Mouse (Mus musculus): ENCODE measurements around the gene Nup107. TPM values are rescaled to one million over a fixed set of nuclear protein-coding genes. Genes with fewer than 3 reads are reported as not detected.

Gene Nup107
- polyA plus RNA-seq, 1 experiment from 2014 or later, result 87.6 TPM

GRCm38 (mm10) chr10:117728574-117728973 lies 63.9 kb downstream of the Nup107 start:
- DNase-seq (ENCODE audit: low spot score) (no peak), ATAC-seq (ENCODE audit: insufficient read depth, low FRiP score, low TSS enrichment) (no peak)
- H3K27me3 ChIP-seq (ENCODE audit: control insufficient read depth, insufficient read depth, low read length), result no peaks in the 10 kb centered on the region
- no peak overlapping the region for H3K4me2 ChIP-seq (ENCODE audit: low read depth)
- WGBS, result 86% methylated on average over 5 of the region's 5 CpGs
- H3K4me1 ChIP-seq (ENCODE audit: control insufficient read depth, insufficient read depth, low read length), result no peaks in the 10 kb centered on the region
- no peak overlapping the region for H3K27ac ChIP-seq (ENCODE audit: low read depth, low read length)
- no peak overlapping the region for H3K9ac ChIP-seq (ENCODE audit: low read length)
- H3K9me3 ChIP-seq (ENCODE audit: control insufficient read depth, low read length), result no peaks in the 10 kb centered on the region
- H3K36me3 ChIP-seq (ENCODE audit: control insufficient read depth, insufficient read depth, low read length), result no peaks in the 10 kb centered on the region
- H3K4me3 ChIP-seq (ENCODE audit: low read depth, low read length), result no peak overlapping the region

GRCm38 (mm10) chr10:117727518-117728110 lies 64.9 kb downstream of the Nup107 start:
- WGBS, result 90% methylated on average over 9 of the region's 9 CpGs
- Histone ChIP-seq H3K9me3 (ENCODE audit: control insufficient read depth, low read length) (no peaks in the 10 kb centered on the region), H3K9ac (ENCODE audit: low read length) (no peak overlapping the region), H3K4me2 (ENCODE audit: low read depth) (no peak overlapping the region), H3K36me3 (ENCODE audit: control insufficient read depth, insufficient read depth, low read length) (no peaks in the 10 kb centered on the region), H3K27me3 (ENCODE audit: control insufficient read depth, insufficient read depth, low read length) (no peaks in the 10 kb centered on the region), H3K27ac (ENCODE audit: low read depth, low read length) (no peak overlapping the region), H3K4me1 (ENCODE audit: control insufficient read depth, insufficient read depth, low read length) (no peaks in the 10 kb centered on the region), H3K4me3 (ENCODE audit: low read depth, low read length) (no peak overlapping the region)
- ATAC-seq (ENCODE audit: insufficient read depth, low FRiP score, low TSS enrichment) (no peak), DNase-seq (ENCODE audit: low spot score) (no peak)

GRCm38 (mm10) chr10:117726888-117727385 lies 65.6 kb downstream of the Nup107 start:
- Histone ChIP-seq H3K4me1 (ENCODE audit: control insufficient read depth, insufficient read depth, low read length) (no peaks in the 10 kb centered on the region), H3K27me3 (ENCODE audit: control insufficient read depth, insufficient read depth, low read length) (no peaks in the 10 kb centered on the region), H3K9me3 (ENCODE audit: control insufficient read depth, low read length) (no peaks in the 10 kb centered on the region), H3K27ac (ENCODE audit: low read depth, low read length) (no peak overlapping the region), H3K9ac (ENCODE audit: low read length) (no peak overlapping the region), H3K4me3 (ENCODE audit: low read depth, low read length) (no peak overlapping the region), H3K4me2 (ENCODE audit: low read depth) (no peak overlapping the region), H3K36me3 (ENCODE audit: control insufficient read depth, insufficient read depth, low read length) (no peaks in the 10 kb centered on the region)
- WGBS, result 96% methylated on average over 4 of the region's 4 CpGs
- DNase-seq (ENCODE audit: low spot score) (no peak), ATAC-seq (ENCODE audit: insufficient read depth, low FRiP score, low TSS enrichment) (no peak)

- H3K4me2 ChIP-seq (ENCODE audit: low read depth), result no peak overlapping the region
- H3K27me3 ChIP-seq (ENCODE audit: control insufficient read depth, insufficient read depth, low read length), result no peaks in the 10 kb centered on the region
- H3K36me3 ChIP-seq (ENCODE audit: control insufficient read depth, insufficient read depth, low read length), result no peaks in the 10 kb centered on the region
- ATAC-seq (ENCODE audit: insufficient read depth, low FRiP score, low TSS enrichment) (no peak), DNase-seq (ENCODE audit: low spot score) (no peak)
- WGBS, result 91% methylated on average over 4 of the region's 4 CpGs
- H3K4me1 ChIP-seq (ENCODE audit: control insufficient read depth, insufficient read depth, low read length), result no peaks in the 10 kb centered on the region
- H3K9me3 ChIP-seq (ENCODE audit: control insufficient read depth, low read length), result no peaks in the 10 kb centered on the region
- no peak overlapping the region for H3K4me3 ChIP-seq (ENCODE audit: low read depth, low read length)
- no peak overlapping the region for H3K9ac ChIP-seq (ENCODE audit: low read length)
- H3K27ac ChIP-seq (ENCODE audit: low read depth, low read length), result no peak overlapping the region
Measured at GRCm38 (mm10) chr10:117726350-117726749, 66.2 kb downstream of the Nup107 start.

GRCm38 (mm10) chr10:117725671-117726070 lies 66.8 kb downstream of the Nup107 start:
- H3K9ac ChIP-seq (ENCODE audit: low read length), result no peak overlapping the region
- H3K4me1 ChIP-seq (ENCODE audit: control insufficient read depth, insufficient read depth, low read length), result no peaks in the 10 kb centered on the region
- WGBS, result 78% methylated on average over 7 of the region's 7 CpGs
- no peak overlapping the region for H3K27ac ChIP-seq (ENCODE audit: low read depth, low read length)
- no peaks in the 10 kb centered on the region for H3K27me3 ChIP-seq (ENCODE audit: control insufficient read depth, insufficient read depth, low read length)
- no peak overlapping the region for H3K4me2 ChIP-seq (ENCODE audit: low read depth)
- no peaks in the 10 kb centered on the region for H3K36me3 ChIP-seq (ENCODE audit: control insufficient read depth, insufficient read depth, low read length)
- no peak for ATAC-seq (ENCODE audit: insufficient read depth, low FRiP score, low TSS enrichment)
- H3K4me3 ChIP-seq (ENCODE audit: low read depth, low read length), result no peak overlapping the region
- DNase-seq (ENCODE audit: low spot score), result no peak
- H3K9me3 ChIP-seq (ENCODE audit: control insufficient read depth, low read length), result no peaks in the 10 kb centered on the region

- Histone ChIP-seq H3K27ac (ENCODE audit: low read depth, low read length) (no peak overlapping the region), H3K36me3 (ENCODE audit: control insufficient read depth, insufficient read depth, low read length) (no peaks in the 10 kb centered on the region), H3K9me3 (ENCODE audit: control insufficient read depth, low read length) (no peaks in the 10 kb centered on the region), H3K9ac (ENCODE audit: low read length) (no peak overlapping the region), H3K27me3 (ENCODE audit: control insufficient read depth, insufficient read depth, low read length) (no peaks in the 10 kb centered on the region), H3K4me3 (ENCODE audit: low read depth, low read length) (no peak overlapping the region), H3K4me2 (ENCODE audit: low read depth) (no peak overlapping the region), H3K4me1 (ENCODE audit: control insufficient read depth, insufficient read depth, low read length) (no peaks in the 10 kb centered on the region)
- DNase-seq (ENCODE audit: low spot score) (no peak), ATAC-seq (ENCODE audit: insufficient read depth, low FRiP score, low TSS enrichment) (no peak)
- WGBS, result 95% methylated on average over 3 of the region's 3 CpGs
Measured at GRCm38 (mm10) chr10:117724804-117725361, 67.6 kb downstream of the Nup107 start.

DNA sequence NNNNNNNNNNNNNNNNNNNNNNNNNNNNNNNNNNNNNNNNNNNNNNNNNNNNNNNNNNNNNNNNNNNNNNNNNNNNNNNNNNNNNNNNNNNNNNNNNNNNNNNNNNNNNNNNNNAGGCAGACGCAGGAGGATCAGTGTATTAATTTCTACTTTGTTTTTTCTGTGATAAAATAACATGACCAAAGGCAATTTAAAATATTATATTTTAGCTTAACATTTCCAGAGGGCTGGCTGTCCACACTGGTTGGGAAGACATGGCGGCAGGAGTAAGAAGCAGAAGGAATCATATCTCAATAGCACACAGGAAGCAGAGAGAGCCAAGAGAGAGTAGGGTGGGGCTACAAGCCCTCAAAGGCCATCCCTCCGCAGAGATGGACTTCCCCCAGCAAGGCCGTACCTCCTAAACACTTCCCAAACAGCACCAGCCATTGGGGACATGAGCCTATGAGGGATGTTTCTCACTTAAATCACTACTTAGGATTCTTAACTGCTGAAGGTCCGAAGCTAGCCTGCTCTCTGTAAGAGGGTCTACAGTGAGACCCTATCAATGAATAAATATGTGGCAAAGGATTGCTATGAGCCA lies 68.3 kb downstream of the Nup107 start:
- no peak for DNase-seq (ENCODE audit: low spot score)
- WGBS, result 86% methylated on average over 5 of the region's 5 CpGs
- Histone ChIP-seq H3K27me3 (ENCODE audit: control insufficient read depth, insufficient read depth, low read length) (no peaks in the 10 kb centered on the region), H3K4me3 (ENCODE audit: low read depth, low read length) (no peak overlapping the region), H3K4me2 (ENCODE audit: low read depth) (no peak overlapping the region), H3K9ac (ENCODE audit: low read length) (no peak overlapping the region), H3K9me3 (ENCODE audit: control insufficient read depth, low read length) (no peaks in the 10 kb centered on the region), H3K4me1 (ENCODE audit: control insufficient read depth, insufficient read depth, low read length) (no peaks in the 10 kb centered on the region), H3K27ac (ENCODE audit: low read depth, low read length) (no peak overlapping the region), H3K36me3 (ENCODE audit: control insufficient read depth, insufficient read depth, low read length) (no peaks in the 10 kb centered on the region)
- no peak for ATAC-seq (ENCODE audit: insufficient read depth, low FRiP score, low TSS enrichment)

- no peaks in the 10 kb centered on the region for H3K36me3 ChIP-seq (ENCODE audit: control insufficient read depth, insufficient read depth, low read length)
- H3K9me3 ChIP-seq (ENCODE audit: control insufficient read depth, low read length), result no peaks in the 10 kb centered on the region
- H3K27me3 ChIP-seq (ENCODE audit: control insufficient read depth, insufficient read depth, low read length), result no peaks in the 10 kb centered on the region
- ATAC-seq (ENCODE audit: insufficient read depth, low FRiP score, low TSS enrichment), result no peak
- 0 out of 2 replicates have a peak, but pooled peaks cover 2% of the 10 kb centered on the region for H3K4me1 ChIP-seq (ENCODE audit: control insufficient read depth, insufficient read depth, low read length)
- no peak for DNase-seq (ENCODE audit: low spot score)
- WGBS, result 74% methylated on average over 19 of the region's 19 CpGs
- no peak overlapping the region for H3K4me3 ChIP-seq (ENCODE audit: low read depth, low read length)
- no peak overlapping the region for H3K27ac ChIP-seq (ENCODE audit: low read depth, low read length)
- no peak overlapping the region for H3K9ac ChIP-seq (ENCODE audit: low read length)
- no peak overlapping the region for H3K4me2 ChIP-seq (ENCODE audit: low read depth)
Measured at GRCm38 (mm10) chr10:117718161-117719119, 74.1 kb downstream of the Nup107 start.
